ENCODE assay signal across 10 mouse cellular contexts in the genomic region with DNA sequence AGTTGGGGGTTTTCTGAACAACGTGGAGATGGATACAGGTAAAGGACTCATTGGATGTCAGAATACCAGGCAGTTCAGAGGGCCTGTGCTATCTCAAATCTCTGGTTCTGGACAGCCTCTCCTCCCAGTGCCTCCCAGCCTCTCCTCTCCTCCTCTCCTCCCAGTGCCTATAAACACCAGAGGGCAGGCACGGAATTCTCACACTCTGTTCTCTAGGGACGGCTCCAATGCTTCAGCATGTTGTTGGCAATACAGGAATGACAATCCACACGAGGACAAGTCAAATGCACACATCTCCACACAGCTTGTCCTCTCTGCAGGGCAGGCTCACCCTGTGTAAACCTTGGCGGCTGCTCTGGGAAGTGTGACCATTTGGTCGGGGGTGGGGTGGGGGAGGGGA.
DNase-seq lines count a peak whose midpoint lies in the region; ATAC-seq and TF ChIP-seq lines count a peak whose summit lies in the region.
"Had no signal": no experiment of that assay in that cellular context is flagged by ENCODE, and none has a peak within 500 bp of the region (broad histone marks: within the 10 kb centered on the region; RNA-seq: fewer than 3 reads in every experiment).

No protein-coding gene starts in this region.

- H3K9ac ChIP-seq in intestine, postnatal 0 days (ENCODE audit: low read depth, low read length) = no peak overlapping the region
- H3K9ac ChIP-seq: embryonic facial prominence, embryonic 15.5 days; liver, embryonic 13.5 days had no signal

- H3K36me3 ChIP-seq in heart, embryonic 10.5 days = no peaks in the 10 kb centered on the region
- H3K36me3 ChIP-seq in testis, adult 2 months (ENCODE audit: control insufficient read depth, insufficient read depth, low read length) = no peaks in the 10 kb centered on the region
- H3K36me3 ChIP-seq in intestine, postnatal 0 days (ENCODE audit: control insufficient read depth, insufficient read depth) = no peaks in the 10 kb centered on the region
- H3K36me3 ChIP-seq: embryonic facial prominence, embryonic 15.5 days; liver, embryonic 13.5 days had no signal

- H3K4me2 ChIP-seq in intestine, postnatal 0 days (replicated peaks; ENCODE audit: low read depth) = no peak overlapping the region
- H3K4me2 ChIP-seq: embryonic facial prominence, embryonic 15.5 days; liver, embryonic 13.5 days had no signal

- intact Hi-C loops in heart, postnatal 36 days (cut with DNase I) = loop anchor here (5.0 kb wide), 2 partner anchors 40 to 55 kb away; no protein-coding TSS in a partner anchor

- DNase-seq in heart, embryonic 10.5 days (ENCODE audit: low spot score) = no peak
- DNase-seq in heart, postnatal 36 days = no peak
- no peak for DNase-seq in testis, postnatal 10 days (ENCODE audit: low spot score)
- no peak for DNase-seq in kidney, postnatal 14 days
- DNase-seq: liver, embryonic 13.5 days; right cerebral cortex, postnatal 14 days had no signal

- WGBS in heart, embryonic 10.5 days = 9% methylated on average over 6 of the region's 6 CpGs
- WGBS in intestine, postnatal 0 days = 20% methylated on average over 6 of the region's 6 CpGs

- peak overlapping the region; percentile 72 for H3K27ac ChIP-seq in heart, embryonic 10.5 days
- H3K27ac ChIP-seq in testis, adult 2 months (ENCODE audit: control insufficient read depth, insufficient read depth, low read depth, low read length) = peak overlapping the region; percentile 34; the same call in 1 of the 2 replicates
- H3K27ac ChIP-seq in intestine, postnatal 0 days (ENCODE audit: low read depth, low read length) = no peak overlapping the region
- H3K27ac ChIP-seq: embryonic facial prominence, embryonic 15.5 days; liver, embryonic 13.5 days had no signal

- TF ChIP-seq CTCF in testis, adult 2 months (IDR thresholded peaks at IDR 0.05; ENCODE audit: control insufficient read depth, insufficient read depth, insufficient replicate concordance, low read depth, low read length) = no peak
- TF ChIP-seq CTCF in intestine, postnatal 0 days (IDR thresholded peaks at IDR 0.05; ENCODE audit: low read depth) = peak; percentile 50

- no peaks in the 10 kb centered on the region for H3K9me3 ChIP-seq in heart, embryonic 10.5 days
- no peaks in the 10 kb centered on the region for H3K9me3 ChIP-seq in intestine, postnatal 0 days (ENCODE audit: control insufficient read depth)
- H3K9me3 ChIP-seq: embryonic facial prominence, embryonic 15.5 days; liver, embryonic 13.5 days had no signal

- 0 out of 2 replicates have a peak overlapping the region, but pooled peaks have one; percentile 27 for H3K4me3 ChIP-seq in heart, embryonic 10.5 days
- no peak overlapping the region for H3K4me3 ChIP-seq in testis, adult 2 months (ENCODE audit: control insufficient read depth, low read depth, low read length)
- H3K4me3 ChIP-seq in intestine, postnatal 0 days (ENCODE audit: low read depth, low read length) = no peak overlapping the region
- H3K4me3 ChIP-seq: embryonic facial prominence, embryonic 15.5 days; liver, embryonic 13.5 days had no signal

- no peak for ATAC-seq in intestine, postnatal 0 days
- no peak for ATAC-seq in erythroblast, adult 5-6 weeks (replicated peaks; ENCODE audit: low FRiP score, poor library complexity, severe bottlenecking)

- H3K27me3 ChIP-seq in heart, embryonic 10.5 days (ENCODE audit: insufficient read depth, poor library complexity, severe bottlenecking) = no peaks in the 10 kb centered on the region
- H3K27me3 ChIP-seq in testis, adult 2 months (ENCODE audit: control insufficient read depth, insufficient read depth, low read length) = no peaks in the 10 kb centered on the region
- no peaks in the 10 kb centered on the region for H3K27me3 ChIP-seq in intestine, postnatal 0 days (replicated peaks; ENCODE audit: control insufficient read depth, insufficient read depth, low read length)
- H3K27me3 ChIP-seq: embryonic facial prominence, embryonic 15.5 days; liver, embryonic 13.5 days had no signal

- H3K4me1 ChIP-seq in heart, embryonic 10.5 days = peaks cover 58% of the 10 kb centered on the region
- H3K4me1 ChIP-seq in testis, adult 2 months (ENCODE audit: control insufficient read depth, insufficient read depth, low read length) = peaks cover 2% of the 10 kb centered on the region
- H3K4me1 ChIP-seq in intestine, postnatal 0 days (replicated peaks; ENCODE audit: control insufficient read depth, insufficient read depth, low read length) = no peaks in the 10 kb centered on the region
- H3K4me1 ChIP-seq: liver, embryonic 13.5 days had no signal

- TF ChIP-seq POLR2A in testis, adult 2 months (IDR thresholded peaks at IDR 0.05; ENCODE audit: control insufficient read depth, low read depth, low read length) = no peak
